Mouse (Mus musculus) cerebellum, adult 8-10 months (tissue): ENCODE measurements around the gene Zcchc14.
A peak's percentile ranks its signal among the peaks of the same experiment; 100 is the strongest.
"Not testable (repeated sequence)": the region's sequence is repeated elsewhere in the genome, so short reads cannot be mapped to it uniquely, and the experiment has no call there.

Experiments used
- DNase-seq: peaks from one replicate; pipeline ENCODE4 v3.0.0; 2022

Zcchc14 gene

GRCm38 (mm10) chr8:121652774-121653323, at the start of gene Zcchc14:
Gene Zcchc14 (minus strand): TSS chr8:121652901.
- DNase-seq = peak; percentile 98

GRCm38 (mm10) chr8:121699936-121700335, 47.2 kb upstream of the Zcchc14 start:
- peak; percentile 96 for DNase-seq

DNA sequence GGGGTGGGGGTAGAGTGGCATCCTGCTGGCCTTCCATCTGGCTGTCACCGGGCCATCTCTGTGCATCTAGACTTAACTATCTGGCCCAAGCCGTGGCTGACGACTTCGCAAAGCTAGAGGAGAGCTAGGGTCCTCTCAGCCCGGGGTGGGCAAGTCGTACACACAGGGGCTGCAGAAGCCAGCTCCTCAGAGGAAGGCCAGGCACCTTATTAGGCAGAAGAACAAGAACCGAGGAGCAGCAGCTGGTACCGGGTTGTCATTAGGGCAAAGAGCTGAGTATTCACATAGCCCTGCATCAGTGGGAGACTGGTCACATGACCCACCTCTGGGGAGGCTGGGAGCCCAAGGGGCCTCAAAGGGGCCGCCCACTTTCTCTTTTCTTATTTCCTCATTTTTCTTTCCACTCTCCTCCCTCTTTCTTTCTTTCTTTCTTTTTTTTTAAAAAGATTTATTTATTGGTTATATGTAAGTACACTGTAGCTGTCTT, 46.0 kb upstream of the Zcchc14 start:
- no peak for DNase-seq

DNA sequence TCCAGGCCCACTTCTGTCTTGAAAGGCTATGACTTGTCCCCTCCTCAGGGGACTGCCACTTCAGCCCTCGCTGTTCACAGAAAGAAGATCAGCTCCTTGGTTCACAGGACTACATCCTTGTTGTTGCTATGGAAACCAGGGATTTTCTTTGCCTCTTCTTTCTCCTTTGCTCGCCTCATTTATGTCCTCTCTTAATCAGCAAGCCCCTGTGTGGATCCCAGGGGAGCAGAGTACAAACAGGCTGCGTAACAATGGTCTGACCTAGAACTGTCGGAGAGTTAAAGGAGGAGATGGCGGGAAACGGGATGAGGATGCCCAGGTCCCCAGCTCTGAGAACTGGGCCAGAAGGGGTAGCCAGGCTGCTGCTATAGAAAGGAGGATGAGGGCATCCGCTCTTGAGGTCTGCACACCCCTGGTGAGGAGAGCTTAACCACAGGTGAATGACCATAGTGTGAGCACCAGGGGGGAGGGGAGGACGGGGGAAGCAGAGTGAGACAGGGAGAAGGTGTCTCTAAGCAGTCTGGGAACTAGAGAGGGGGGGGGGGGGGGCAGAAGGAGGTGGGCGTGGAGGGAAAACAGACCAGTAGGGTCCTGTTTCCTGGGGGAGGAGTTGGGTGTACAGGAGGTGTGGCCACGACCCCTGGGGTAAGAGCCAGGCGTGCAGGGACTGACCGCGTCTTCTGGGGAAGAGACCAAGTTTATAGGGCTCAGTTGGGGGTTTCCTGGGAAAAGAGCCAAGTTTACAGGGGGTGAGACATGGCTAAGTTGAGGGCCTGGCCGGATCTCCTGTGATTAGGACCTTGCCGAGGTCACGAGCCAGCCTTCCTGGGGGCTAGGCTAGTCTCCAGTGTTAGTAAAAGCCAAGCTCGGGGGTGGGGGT, 45.3 kb upstream of the Zcchc14 start:
- peak; percentile 74 for DNase-seq

DNA sequence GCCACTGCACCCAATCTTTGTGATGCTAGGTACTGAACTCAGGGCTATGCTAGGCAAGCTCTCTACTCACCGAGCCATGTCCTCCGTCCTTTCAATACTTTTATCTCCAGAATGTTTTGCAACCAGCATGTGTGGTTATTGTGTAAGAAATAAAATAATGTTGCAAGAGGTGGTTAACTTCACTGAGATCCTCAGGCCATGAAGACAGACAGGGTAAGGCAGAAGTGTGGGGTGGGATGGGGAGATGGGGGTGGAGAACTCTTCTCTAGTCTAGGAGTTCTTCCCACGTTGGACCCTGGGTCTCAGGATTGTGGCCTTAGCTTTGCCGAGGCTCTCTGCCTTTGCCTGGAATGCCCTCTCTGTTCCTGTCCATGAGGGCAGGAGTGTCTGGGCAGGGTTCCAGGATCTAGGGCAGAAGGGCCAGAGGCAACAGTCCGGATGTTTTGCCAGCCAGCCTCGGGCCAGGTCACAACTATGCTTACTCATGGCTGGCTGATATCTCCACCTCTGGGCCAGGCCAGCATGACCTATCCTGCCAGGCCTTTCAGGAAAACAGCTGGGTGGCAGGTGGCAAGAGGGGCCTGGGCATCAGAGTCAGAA, 43.0 kb upstream of the Zcchc14 start:
- no peak for DNase-seq

DNA sequence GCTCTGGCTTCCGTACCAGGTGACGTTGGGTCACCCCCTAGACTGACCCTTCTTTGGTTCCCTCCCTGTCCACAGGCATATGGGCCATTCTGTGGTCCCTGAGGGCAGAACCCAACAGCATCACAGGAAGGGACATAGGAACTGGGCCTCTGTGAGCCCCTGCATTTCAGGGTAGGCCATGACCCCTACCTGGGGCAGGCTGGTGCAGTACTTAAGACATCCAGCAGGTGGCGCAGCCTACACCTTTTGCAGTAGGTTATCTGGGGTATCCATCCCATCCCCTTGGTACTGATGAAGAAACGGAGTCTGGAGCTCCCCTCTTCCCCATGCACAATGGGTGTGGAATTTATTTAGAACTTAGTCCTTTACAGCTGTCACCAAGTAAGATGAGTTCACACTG, 41.8 kb upstream of the Zcchc14 start:
- peak; percentile 82 for DNase-seq

DNA sequence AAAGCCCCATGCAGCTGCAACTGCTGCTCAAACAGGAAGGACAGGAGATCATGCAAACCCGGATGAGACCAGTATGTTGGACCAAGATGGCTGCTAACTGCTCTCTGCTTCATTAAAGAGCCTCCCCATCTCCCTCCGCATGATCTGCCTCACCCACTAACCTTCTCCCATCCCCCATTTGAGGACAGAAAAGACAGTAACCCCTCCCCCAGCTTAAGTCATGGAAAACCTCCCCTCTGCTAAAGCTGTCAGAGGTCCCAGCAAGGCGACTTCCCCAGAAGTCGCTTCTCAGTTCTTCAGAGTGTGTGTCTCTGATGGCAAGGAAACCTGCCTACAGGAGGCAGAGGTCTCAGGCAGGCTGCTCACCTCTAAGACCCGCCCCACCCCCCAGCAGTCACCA, 35.8 kb upstream of the Zcchc14 start:
- no peak for DNase-seq

GRCm38 (mm10) chr8:121687455-121688161, 34.9 kb upstream of the Zcchc14 start:
- no peak for DNase-seq

GRCm38 (mm10) chr8:121685419-121685818, 32.7 kb upstream of the Zcchc14 start:
- peak; percentile 71 for DNase-seq

DNA sequence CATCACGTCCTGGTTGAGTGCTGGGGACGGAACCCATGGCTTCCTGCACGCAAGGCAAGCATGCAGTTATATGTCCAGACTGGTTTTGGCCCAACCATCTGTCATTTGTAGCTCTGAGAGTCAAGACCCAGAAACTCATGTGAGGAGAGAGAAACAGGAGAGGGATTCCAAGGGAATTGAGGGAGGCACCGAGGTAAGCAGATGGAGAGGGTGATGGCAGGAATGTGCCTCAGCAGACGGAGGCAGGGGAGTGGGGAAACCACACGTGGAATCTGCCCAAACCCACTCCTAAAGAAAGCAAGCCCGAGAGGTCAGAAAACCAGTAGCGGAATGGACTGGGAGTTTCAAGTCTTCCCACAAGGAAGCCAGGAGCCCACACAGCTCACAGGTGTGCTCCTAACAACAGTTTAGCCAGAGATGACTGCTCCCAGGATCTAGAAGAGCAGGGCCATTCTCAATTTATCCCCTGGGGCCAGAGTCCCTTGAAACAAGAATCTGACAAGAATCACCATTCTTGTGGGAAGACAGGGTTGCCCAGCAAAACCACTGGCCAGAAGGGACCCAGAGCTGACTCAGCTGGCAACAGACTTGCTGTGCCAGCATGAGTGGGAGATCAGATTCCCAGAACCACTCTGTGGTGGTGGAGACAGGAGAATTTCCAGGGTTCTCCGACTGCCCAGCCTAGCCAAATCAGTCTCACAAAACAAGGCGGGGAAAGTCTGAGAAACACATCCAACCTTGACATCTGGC, 30.6 kb upstream of the Zcchc14 start:
- DNase-seq = no peak

DNA sequence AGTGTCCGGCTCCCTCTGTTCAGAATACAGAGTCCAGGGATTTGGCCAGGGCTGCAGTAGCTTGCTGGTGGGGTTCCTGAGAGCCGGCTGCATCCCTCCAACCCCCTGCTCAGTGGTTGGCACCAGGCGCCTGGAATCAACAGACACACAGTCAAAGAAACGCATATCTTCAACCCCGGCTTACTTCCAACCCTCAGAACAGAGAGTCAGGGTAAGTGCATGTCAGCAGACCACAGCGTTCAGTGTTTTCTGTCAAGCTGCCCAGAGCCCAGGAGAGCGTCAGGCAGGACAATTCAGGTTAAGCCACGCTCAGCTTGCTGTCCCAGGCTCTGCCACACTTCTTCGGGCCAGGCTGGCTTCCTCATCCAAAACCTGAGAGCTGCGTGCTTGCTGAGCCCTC, 28.8 kb upstream of the Zcchc14 start:
- peak; percentile 49 for DNase-seq

DNA sequence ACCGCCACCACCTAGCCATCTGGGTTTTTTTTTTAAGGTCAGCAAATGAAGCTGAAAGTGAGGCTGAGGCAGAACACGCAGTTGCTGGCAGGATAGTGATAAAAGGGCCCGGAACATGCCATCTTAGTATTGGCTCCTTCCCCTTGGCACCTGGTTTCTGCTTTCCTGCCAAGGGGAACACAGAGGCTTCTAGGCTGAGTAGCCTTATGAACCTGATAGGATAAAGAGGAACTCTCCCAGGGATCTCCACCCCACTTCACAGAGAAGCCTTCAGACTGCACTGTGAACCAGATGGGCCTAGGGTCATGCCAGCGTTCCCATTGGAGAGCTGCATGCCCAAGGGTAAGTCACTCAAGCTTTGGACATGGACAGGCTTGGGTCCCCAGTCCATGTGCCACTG, 28.2 kb upstream of the Zcchc14 start:
- DNase-seq = peak; percentile 56

GRCm38 (mm10) chr8:121678696-121679095, 26.0 kb upstream of the Zcchc14 start:
- no peak for DNase-seq

- no peak for DNase-seq
These were observed 23.0 kb upstream of the Zcchc14 start for GRCm38 (mm10) chr8:121675701-121676100.

DNA sequence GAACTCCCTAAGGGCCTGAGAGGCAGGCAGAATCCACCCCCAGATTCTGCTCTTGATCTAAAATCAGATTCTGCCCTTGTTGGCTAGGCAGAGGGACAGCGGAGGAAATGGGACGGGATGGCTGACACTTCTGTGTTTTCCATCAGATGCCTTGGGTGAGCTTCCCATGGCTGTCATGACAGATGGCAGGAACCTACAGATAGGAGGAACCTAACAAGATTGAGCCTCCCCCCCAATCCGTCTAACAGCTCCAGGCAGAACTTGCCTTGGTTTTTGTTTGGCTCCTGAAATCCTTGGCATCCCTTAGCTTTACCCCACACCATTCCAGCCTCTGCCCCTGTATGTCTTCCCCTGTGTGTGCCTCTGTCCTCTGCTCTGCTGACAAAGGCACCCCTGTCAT, 22.5 kb upstream of the Zcchc14 start:
- DNase-seq = no peak

- no peak for DNase-seq
These were observed 21.8 kb upstream of the Zcchc14 start for GRCm38 (mm10) chr8:121674524-121674923.

DNA sequence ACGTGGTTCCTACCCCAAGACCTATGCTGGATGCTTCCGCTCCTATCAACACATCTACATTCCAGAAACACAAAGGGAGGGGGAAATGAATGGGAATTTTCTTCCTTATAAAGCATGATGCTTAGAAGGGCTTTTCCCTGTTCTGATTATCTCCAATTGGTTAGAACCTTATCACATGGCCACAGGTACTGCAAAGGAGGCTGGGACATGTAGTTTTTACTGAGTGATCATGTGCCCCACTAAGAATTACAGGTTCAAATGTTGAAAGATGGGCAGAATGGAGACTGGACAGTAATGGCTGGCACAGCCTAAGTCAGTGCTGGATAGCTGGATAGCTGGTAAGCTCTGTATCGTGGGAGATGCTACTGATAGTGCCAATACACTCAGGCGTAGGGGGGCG, 21.2 kb upstream of the Zcchc14 start:
- DNase-seq = no peak

DNA sequence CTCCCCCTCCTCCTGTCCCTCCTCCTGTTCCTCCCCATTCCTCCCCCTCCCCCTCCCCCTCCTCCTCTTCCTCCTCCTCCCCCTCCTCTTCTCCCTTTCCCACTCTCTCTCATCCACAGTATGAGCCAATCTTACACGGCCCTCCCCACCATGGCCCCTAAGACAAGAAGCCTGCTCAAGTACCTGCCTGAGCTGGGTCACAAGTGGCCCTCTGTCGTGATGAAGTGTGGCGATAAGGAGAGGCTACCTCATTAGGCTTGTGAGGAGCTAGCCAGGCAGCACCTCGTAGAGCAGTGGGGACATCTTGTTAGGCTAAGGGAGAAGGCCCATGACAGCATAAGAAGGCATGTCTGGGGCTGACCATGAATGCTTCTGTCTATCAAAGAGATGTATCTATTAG, 20.5 kb upstream of the Zcchc14 start:
- no peak for DNase-seq

- DNase-seq = no peak
These were observed 16.5 kb upstream of the Zcchc14 start for GRCm38 (mm10) chr8:121669208-121669607.

DNA sequence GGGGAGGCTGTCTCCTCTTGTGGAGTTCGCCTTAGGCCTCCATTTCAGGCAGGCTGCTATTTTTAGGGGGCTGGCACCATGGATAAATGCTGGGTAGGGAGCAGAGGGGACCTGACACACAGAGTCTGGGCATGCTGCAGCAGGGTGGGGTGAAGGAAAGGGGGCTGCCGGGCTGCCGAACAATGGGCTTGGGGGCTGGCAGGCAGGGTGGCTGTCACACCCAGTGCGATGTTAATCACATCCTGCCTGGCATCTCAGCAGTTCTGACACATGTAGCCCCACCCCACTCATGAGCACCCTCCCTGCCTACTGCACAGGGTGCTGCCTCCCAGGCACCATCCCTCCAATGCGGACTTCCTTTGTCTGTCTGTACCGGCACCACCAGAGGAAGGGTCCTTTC, 15.9 kb upstream of the Zcchc14 start:
- DNase-seq = no peak

DNA sequence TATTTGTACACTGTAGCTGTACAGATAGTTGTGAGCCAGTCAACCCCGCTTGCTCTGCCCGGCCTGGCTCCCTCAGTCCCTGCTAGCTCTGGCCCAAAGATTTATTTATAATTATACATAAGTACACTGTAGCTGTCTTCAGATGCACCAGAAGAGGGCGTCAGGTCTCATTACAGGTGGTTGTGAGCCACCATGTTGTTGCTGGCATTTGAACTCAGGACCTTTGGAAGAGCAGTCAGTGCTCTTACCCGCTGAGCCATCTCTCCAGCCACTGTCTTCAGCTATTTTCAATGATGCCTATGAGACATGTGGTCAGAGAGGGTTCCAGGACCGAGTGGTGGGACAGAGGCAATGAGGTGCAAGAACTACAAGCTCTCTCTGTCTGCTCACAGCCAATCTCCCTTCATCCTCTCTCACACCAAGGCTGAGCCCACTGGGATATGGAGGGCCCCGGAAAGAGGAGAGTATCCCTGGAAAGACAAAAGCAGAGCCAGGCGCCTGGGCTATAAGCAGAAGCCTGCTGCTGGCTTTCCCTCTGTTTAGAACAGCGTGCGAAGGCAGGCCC, 15.3 kb upstream of the Zcchc14 start:
- DNase-seq = not testable (repeated sequence)

DNA sequence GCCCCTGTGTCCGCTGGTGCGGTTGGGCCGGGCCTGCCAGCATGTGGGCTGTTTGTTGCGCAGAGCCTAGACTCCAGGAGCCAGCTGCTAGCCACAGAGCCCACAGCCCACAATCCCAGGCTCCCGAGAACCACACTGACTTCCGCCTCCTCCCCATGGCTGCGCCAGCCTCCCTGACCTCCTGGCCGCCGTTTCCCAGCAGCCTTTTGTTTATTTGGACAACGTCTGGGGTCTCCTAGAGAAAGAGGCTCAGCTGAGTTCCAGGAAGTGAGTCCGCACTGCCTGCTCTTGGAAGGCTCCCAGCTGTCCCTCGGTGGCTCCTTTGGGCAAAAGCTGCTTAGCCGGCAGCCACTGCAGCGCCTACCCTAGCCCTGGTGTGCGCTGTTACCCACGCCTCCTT, 12.6 kb upstream of the Zcchc14 start:
- no peak for DNase-seq
